Mouse (Mus musculus): Measurements from ENCODE around the gene Hnrnpa3.
"Not testable (repeated sequence)": the region's sequence is repeated elsewhere in the genome, so short reads cannot be mapped to it uniquely, and the experiment has no call there.

Hnrnpa3 gene

DNA sequence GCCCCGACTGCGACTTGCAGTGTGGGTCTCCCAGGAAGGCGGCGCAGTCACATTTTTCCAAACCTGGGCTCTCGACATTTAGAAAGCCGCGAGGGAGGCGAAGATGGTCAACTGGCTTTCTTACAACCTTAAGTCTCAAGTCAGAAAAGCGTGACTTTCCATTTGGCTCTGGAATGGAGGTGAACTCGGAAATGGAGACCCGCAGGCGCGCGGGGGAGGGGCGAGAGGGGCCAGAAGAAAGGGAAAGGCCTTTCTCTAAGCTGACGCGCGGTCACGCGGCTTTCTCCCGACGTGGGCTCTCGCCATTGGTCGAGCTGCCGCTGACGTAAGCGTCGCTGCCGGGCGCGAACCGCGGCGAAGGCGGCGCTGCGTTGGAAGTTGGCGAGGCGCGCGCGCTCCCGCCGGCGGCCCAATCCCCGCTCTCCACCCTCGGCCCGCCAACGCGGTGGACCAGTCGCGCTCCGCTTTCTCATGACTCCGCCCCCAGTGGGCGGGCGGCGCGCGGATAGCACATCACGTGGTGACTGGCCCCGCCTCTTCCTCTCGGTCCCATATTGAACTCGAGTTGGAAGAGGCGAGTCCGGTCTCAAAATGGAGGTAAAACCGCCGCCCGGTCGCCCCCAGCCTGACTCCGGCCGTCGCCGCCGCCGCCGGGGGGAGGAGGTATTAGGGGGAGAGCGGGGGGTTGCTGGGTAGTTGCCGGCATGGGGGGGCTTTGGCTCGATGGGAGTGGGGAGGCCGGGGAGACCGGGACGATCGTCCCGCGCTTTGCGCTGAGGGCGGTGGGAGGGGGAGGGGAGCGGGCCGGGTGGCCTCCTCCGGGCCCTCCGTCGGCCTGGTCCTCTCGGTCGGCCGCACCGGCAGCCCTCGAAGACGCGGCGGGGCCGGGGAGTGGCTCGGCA is at the start of gene Hnrnpa3:
Gene Hnrnpa3, plus strand, starts transcription at position 535 of the 902 bp plus-strand sequence.
- peak; percentile 96 for DNase-seq (ENCODE audit: low spot score)

DNA sequence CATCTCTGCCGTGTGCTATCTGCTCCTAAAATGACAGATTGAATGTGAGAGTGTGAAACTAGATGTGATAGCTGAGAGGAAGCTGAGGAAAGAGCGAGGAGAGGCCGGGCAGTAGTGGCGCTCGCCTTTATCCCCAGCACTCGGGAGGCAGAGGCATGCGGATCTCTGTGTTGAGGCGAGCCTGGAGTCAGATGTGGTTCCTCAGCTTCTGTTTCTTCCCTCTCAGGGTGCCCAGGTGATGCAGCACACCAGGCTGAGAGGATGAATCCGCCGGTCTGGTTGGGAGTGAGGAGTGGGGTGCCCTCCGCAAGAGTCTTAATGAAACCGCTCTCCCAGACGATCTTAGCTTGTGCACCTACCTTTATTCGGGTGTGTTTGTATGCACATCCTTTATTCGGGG is 49.1 kb upstream of the Hnrnpa3 start:
- DNase-seq (ENCODE audit: low spot score): no peak

DNA sequence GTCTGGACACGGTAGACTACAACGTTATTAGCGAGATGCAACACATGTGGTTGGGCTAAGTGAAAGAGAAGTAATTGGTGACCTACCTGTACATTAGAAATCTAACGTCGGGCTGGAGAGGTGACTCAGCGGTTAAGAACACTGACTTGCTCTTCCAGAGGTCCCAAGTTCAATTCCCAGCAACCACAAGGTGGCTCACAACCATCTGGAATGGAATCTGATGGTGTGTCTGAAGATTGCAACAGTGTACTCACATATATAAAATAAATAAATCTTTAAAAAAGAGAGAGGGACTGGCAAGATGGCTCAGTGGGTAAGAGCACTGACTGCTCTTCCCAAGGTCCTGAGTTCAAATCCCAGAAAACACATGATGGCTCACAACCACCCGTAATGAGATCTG is 48.5 kb upstream of the Hnrnpa3 start:
- DNase-seq (ENCODE audit: low spot score): not testable (repeated sequence)

DNA sequence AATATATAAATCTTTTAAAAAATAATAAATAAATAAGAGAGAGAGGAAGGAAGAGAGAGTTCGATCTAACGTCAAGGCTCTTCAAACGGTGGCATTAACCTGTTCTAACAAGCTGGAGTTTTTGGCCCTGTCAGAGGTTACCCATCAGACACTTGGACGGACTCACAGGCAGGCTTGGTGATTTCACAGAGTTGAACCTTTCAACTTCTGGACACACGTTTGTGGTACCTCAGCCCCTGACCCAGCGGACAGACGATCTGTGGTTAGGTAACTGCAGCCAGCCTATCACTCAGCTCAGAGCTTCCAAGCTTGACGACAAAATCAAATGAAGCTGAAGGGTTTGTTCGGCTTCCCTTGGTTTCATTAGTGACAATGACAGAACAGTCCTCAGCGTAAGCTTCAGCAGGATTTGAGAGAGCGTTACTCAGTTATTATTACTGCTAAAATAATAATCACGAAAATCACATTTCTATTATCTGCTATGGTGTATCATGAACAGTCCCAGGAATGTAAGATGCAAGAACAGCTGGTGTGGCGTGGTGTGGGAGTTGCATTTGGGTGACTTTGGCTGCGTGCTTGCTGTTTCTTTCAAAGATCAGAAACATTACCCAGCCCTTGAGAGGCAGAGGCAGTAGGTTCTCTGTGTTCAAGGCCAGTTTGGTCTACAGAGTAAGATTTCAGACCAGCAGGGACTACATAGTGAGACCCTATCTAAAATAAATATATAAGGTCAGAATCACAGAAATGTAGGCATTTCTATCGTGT is 47.8 kb upstream of the Hnrnpa3 start:
- no peak for DNase-seq (ENCODE audit: low spot score)

GRCm38 (mm10) chr2:75612006-75612405 is 47.1 kb upstream of the Hnrnpa3 start:
- no peak for DNase-seq (ENCODE audit: low spot score)

- no peak for DNase-seq (ENCODE audit: low spot score)
These were observed 46.0 kb upstream of the Hnrnpa3 start for GRCm38 (mm10) chr2:75612981-75613567.

GRCm38 (mm10) chr2:75614577-75614976 is 44.5 kb upstream of the Hnrnpa3 start:
- DNase-seq (ENCODE audit: low spot score): no peak

- DNase-seq (ENCODE audit: low spot score): no peak
These were observed 42.1 kb upstream of the Hnrnpa3 start for GRCm38 (mm10) chr2:75616911-75617310.

GRCm38 (mm10) chr2:75618712-75619111 is 40.3 kb upstream of the Hnrnpa3 start:
- no peak for DNase-seq (ENCODE audit: low spot score)

DNA sequence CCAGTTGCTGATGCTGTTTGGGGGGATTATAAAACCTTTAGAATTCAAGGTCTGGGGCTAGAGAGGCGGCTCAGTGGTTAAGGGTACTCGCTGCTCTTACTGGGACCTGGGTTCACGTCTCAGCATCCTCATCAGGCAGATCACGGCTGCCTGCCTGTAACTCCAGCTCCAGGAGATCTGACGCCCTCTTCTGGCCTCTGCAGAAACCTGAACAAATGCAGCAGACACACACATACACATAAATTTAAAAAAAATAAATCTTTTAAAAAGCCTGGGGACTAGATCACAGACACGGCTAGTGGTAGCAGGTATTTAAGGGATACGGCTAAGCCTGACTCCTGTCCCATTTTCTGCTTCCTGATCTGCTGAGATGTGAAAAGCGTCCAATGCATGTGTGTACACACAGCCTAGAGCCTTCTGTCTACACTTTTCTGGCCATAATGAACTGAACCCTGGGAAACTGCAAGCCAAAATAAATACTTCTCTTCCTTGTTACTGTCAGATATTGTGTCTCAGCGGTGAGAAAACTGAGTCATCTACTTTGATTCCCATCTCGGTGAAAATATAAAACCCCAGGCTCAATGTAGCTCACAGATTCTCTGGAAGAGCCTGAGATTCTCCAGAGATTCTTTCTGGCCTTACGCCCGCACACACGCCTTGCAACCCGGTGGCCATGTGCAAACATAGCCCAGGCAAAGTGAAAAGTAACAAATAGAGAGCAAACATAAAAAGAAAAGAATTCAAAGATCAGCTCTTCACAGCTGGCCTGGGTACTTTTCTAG is 37.0 kb upstream of the Hnrnpa3 start:
- no peak for DNase-seq (ENCODE audit: low spot score)

DNA sequence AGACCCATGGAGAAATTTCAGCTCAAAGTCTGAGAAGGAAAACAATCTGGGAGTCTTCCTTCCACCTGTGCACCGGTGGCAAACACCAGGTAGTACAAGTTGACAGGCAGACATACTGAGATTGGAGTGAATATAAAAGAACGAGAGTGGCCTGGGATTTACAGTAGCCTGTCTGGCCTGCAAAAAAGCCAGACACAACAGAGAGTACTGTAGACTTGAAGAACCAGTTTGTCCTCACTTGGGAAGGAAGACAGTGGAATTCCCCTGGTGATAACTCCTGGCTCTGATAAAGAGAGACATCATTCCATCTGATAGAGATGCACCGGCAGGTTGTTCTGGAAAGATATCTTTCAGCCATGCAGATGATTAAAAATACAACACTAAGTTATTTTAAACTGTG is 34.0 kb upstream of the Hnrnpa3 start:
- DNase-seq (ENCODE audit: low spot score): no peak

DNA sequence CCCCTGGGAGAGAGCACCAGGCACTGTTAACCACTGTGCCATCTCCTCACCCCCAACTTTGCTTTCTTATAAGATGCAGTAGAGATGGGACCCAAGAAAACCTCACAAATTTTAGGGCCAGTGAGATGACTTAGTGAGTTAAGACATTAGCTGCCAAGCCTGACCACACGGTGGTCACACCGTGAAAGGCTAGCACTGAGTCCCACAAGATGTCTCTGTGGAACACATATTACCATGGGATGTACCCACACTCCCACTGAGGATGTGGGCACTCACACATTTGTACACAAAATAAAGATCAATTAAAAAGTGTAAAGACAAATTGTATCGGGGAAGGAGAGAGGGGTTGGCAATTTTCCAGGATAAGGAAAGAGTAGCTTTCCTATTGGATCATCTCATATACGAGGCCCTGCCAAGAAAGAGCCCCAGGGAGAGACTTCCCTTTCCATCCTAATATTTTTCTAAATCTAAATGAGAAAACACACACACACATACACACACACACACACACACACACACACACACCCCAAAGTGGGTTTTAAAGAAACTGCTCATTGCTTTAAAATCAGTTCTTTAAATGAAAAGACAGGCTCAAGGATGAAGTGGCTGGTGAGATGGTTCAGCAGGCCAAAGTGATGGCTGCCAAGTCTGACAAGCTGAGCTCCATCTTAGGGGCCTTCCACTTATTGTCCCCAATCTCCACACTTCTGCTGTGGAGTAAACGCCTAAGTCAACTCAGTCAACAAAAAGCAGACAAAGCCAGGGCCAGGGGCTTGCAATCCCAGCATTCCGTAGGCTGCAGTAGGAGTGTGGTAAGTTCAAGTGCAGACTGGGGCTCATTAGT is 32.2 kb upstream of the Hnrnpa3 start:
- no peak for DNase-seq (ENCODE audit: low spot score)

- DNase-seq (ENCODE audit: low spot score): no peak
These were observed 30.6 kb upstream of the Hnrnpa3 start for GRCm38 (mm10) chr2:75628487-75628886.

GRCm38 (mm10) chr2:75631421-75631820 is 27.6 kb upstream of the Hnrnpa3 start:
- no peak for DNase-seq (ENCODE audit: low spot score)

DNA sequence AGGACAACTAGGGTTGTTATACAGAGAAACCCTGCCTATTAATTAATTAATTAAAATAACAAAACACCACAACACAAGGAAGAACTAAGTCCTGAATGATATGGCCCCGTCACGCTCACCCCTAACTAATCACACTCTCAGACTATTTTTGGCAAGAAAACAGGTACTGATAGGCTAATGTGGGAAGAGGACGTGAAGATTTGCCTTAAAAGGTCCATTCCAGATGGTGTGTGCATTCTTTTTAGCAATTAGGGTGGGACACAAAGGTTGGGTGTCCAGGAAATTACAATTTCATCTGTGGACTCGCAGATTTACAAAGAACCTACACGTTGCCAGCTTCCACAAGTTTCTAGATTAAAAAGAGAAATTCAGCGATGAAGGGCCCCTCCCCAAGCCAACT is 27.0 kb upstream of the Hnrnpa3 start:
- DNase-seq (ENCODE audit: low spot score): no peak

- DNase-seq (ENCODE audit: low spot score): no peak
These were observed 26.3 kb upstream of the Hnrnpa3 start for GRCm38 (mm10) chr2:75632721-75633181.

- no peak for DNase-seq (ENCODE audit: low spot score)
These were observed 25.7 kb upstream of the Hnrnpa3 start for GRCm38 (mm10) chr2:75633381-75633780.

GRCm38 (mm10) chr2:75633784-75634183 is 25.3 kb upstream of the Hnrnpa3 start:
- no peak for DNase-seq (ENCODE audit: low spot score)

DNA sequence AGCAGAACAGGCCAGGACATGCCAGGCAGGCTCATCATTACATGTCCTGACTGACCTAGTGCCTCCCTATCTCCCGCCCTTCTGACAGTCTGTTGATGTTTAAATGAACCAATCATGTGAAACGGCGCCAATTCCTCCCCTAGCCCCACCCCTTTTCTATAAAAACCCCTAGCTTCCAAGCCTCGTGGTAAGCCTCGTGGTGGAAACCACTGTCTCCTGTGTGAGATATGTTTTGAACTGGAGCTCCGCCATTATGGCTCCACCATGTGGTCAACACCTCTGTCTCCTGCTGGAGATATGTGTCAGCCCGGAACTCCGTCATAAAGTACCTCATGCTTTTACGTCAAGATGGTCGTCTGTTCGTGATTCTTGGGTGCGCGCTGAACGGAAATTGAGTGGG is 24.6 kb upstream of the Hnrnpa3 start:
- DNase-seq (ENCODE audit: low spot score): not testable (repeated sequence)

DNA sequence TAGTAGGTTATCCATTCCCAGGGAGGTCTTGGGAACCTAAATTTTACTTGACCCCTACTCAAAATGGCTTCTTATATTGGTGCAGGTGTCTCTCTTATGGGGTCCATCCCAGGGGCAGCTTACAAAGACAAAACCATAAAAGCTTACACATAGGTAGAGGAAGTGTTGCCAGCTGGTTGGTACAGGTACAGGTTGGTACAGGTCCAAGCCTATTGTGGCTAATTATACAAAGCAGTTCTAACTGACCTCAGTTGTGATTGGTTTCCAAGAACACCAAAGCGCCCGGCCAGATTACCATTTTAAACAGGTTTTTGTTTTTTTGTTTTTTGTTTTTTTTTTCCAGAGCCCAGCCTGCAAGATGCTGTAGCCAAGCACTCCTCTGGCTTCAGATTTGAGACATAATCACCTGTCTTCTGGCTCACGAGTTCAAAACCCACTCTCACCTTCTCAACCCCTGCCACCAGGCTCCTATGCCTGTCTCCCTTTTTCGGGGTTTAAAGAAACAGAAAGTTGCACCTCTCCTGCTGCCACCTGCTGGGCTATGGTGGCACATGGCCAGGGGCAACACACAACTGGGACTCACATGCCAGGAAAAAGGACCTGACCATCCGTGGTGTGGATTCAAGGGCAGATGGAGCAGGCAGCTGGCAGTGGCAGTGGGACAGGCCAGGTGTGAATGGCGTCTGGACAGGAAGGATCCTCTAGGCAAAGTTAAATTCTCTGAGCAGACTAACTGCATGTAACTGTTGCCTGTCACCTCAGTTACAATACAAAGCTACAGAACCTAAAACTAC is 22.6 kb upstream of the Hnrnpa3 start:
- DNase-seq (ENCODE audit: low spot score): no peak

Data from layer of hippocampus, adult 9-10 months (tissue).